Mouse (Mus musculus) intestine, embryonic 14.5 days (tissue): ENCODE data around the gene Slc44a5. TPM values are rescaled to one million over a fixed set of nuclear protein-coding genes. Genes with fewer than 3 reads are reported as not detected.
A peak's percentile ranks its signal among the peaks of the same experiment; 100 is the strongest.

Experiments used
- ATAC-seq: fragments of 200-750 bp; cut with Nextera tagmentation; replicated peaks from 2 replicates; pipeline ENCODE4 v1.8.0; 2017; ENCODE audit warnings: low read depth, moderate number of reproducible peaks, moderate TSS enrichment, moderate library complexity; ENCODE audit not compliant: low FRiP score, low TSS enrichment
- DNase-seq: peaks from one replicate; pipeline ENCODE4 v3.0.0-alpha.2; 2018; ENCODE audit warnings: low spot score
- H3K27ac ChIP-seq: fragments of 300-500 bp; sonication (generic); 2 replicates; pipeline ENCODE4 v1.5.1; 2014; ENCODE audit warnings: low read depth, mild to moderate bottlenecking, control low read depth
- H3K27me3 ChIP-seq: fragments of 300-500 bp; sonication (generic); replicated peaks from 2 replicates; pipeline ENCODE4 v1.6.1; 2014; ENCODE audit warnings: low read length, control low read depth; ENCODE audit not compliant: control insufficient read depth, insufficient read depth
- H3K36me3 ChIP-seq: fragments of 300-500 bp; sonication (generic); 2 replicates; pipeline ENCODE4 v1.6.1; 2014; ENCODE audit warnings: low read length, control low read depth; ENCODE audit not compliant: control insufficient read depth, insufficient read depth
- H3K4me1 ChIP-seq: fragments of 300-500 bp; sonication (generic); replicated peaks from 2 replicates; pipeline ENCODE4 v1.6.1; 2014; ENCODE audit warnings: low read length, control low read depth, mixed read lengths; ENCODE audit not compliant: control insufficient read depth, insufficient read depth
- H3K4me2 ChIP-seq: fragments of 300-500 bp; sonication (generic); 2 replicates; pipeline ENCODE4 v1.6.1; 2014; ENCODE audit warnings: low read length
- H3K4me3 ChIP-seq: fragments of 300-500 bp; sonication (generic); 2 replicates; pipeline ENCODE4 v1.5.1; 2014; ENCODE audit warnings: low read depth, low read length, control low read depth, mixed read lengths
- H3K9ac ChIP-seq: fragments of 300-500 bp; sonication (generic); 2 replicates; pipeline ENCODE4 v1.6.1; 2014; ENCODE audit warnings: mild to moderate bottlenecking, low read length
- H3K9me3 ChIP-seq: fragments of 300-500 bp; sonication (generic); 2 replicates; pipeline ENCODE4 v1.6.1; 2016; ENCODE audit warnings: low read length, control low read depth; ENCODE audit not compliant: control insufficient read depth
- WGBS: fragments of 180-500 bp; shearing (Covaris S2); extraction: QIAGEN DNeasy Blood & Tissue Kit; methylation state at CpG from one replicate; pipeline ENCODE4 v1.1.7; 2014; 5-methylcytosine and 5-hydroxymethylcytosine counted together
- polyA plus RNA-seq: library from polyadenylated mRNA; unstranded; fragments of >200 nt; fragmentation: Nextera tagmentation; extraction: Ambion mirVana; gene quantifications from 2 replicates; pipeline ENCODE4 v1.2.1, GENCODE M21; 2014

Slc44a5 gene
- polyA plus RNA-seq, 1 experiment from 2014 or later: 1.5 TPM

- Histone ChIP-seq H3K4me3 (no peak overlapping the region), H3K9me3 (no peaks in the 10 kb centered on the region), H3K9ac (no peak overlapping the region), H3K27me3 (peaks cover 29% of the 10 kb centered on the region), H3K4me1 (peaks cover 6% of the 10 kb centered on the region), H3K4me2 (no peak overlapping the region), H3K36me3 (no peaks in the 10 kb centered on the region), H3K27ac (no peak overlapping the region)
- 75% methylated on average over 7 of the region's 7 CpGs for WGBS
- no peak for ATAC-seq
- DNase-seq: no peak
Measured at GRCm38 (mm10) chr3:153975791-153976190, 2.6 kb downstream of the Slc44a5 start.

DNA sequence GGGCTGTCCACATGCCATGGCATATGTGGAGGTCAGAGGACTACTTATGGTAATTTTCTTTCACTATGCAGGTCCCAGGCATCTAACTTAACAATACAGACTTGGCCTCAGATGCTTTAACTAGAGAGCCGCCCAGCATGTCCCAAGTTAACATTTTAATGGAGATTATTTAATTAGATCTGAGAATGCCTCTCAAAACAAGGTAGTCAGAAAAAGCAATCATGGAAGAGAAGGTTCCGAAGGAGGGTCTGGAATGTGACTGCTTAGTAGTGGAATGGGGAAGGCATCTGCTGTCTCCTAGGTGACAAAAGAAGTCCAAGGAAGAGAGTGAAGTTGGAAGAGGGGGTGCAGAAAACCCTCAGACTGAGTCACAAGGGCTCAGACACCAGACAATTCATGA lies 7.4 kb downstream of the Slc44a5 start:
- Histone ChIP-seq H3K36me3 (no peaks in the 10 kb centered on the region), H3K4me2 (no peak overlapping the region), H3K4me3 (no peak overlapping the region), H3K4me1 (no peaks in the 10 kb centered on the region), H3K27me3 (no peaks in the 10 kb centered on the region), H3K9ac (no peak overlapping the region), H3K9me3 (no peaks in the 10 kb centered on the region), H3K27ac (no peak overlapping the region)
- no peak for ATAC-seq
- 60% methylated on average over 2 of the region's 2 CpGs for WGBS
- DNase-seq: no peak

GRCm38 (mm10) chr3:153984428-153985340 lies 11.4 kb downstream of the Slc44a5 start:
- Histone ChIP-seq H3K27me3 (no peaks in the 10 kb centered on the region), H3K4me3 (no peak overlapping the region), H3K4me1 (no peaks in the 10 kb centered on the region), H3K4me2 (no peak overlapping the region), H3K9me3 (no peaks in the 10 kb centered on the region), H3K27ac (no peak overlapping the region), H3K36me3 (no peaks in the 10 kb centered on the region), H3K9ac (no peak overlapping the region)
- WGBS: 47% methylated on average over 10 of the region's 10 CpGs
- DNase-seq: peak; percentile 54
- 0 out of 2 replicates have a peak, but pooled peaks have one; percentile 12 for ATAC-seq

DNA sequence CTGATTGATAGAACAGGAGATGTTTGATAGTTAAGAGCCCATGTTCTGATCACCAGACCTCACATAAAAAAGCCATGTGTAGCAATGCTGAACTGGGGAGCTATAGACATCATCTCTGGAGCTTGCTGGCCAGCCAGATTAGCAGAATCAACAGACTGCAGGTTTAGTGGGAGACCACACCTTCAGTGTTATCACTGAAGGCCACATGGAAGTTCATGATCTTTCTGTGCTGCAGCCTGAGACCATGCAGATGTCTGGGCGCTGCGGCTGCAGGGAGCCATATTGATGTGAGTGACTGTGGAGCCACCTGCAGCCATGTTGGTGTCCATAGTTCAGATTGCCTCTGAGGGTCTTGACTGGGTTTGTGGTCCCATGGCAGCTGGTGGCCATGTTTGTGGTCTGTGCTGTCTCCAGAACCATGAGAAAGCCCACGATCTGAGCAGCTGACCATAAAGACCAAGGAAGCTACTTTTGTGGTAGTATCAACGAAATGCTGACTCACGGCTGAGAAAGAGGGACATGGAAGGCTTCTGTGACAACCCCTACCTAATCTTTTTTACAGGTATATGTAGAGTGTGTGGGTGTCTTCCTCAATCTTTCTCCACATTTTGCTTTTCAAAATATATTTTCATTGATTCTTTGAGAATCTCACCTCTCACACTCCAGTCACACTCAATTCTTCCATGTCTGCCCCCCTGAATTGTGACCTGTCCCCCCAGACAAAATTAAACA lies 26.7 kb downstream of the Slc44a5 start:
- 93% methylated on average over 5 of the region's 5 CpGs for WGBS
- Histone ChIP-seq H3K27ac (no peak overlapping the region), H3K4me2 (no peak overlapping the region), H3K36me3 (no peaks in the 10 kb centered on the region), H3K4me3 (no peak overlapping the region), H3K27me3 (no peaks in the 10 kb centered on the region), H3K4me1 (no peaks in the 10 kb centered on the region), H3K9me3 (peaks cover 4% of the 10 kb centered on the region; the same call in 1 of the 2 replicates), H3K9ac (no peak overlapping the region)
- ATAC-seq: no peak
- DNase-seq: no peak

- H3K4me1 ChIP-seq: no peaks in the 10 kb centered on the region
- no peaks in the 10 kb centered on the region for H3K36me3 ChIP-seq
- no peak overlapping the region for H3K9ac ChIP-seq
- 81% methylated on average over 5 of the region's 5 CpGs for WGBS
- H3K4me3 ChIP-seq: no peak overlapping the region
- DNase-seq: no peak
- no peak overlapping the region for H3K27ac ChIP-seq
- no peaks in the 10 kb centered on the region for H3K27me3 ChIP-seq
- ATAC-seq: no peak
- peaks cover 4% of the 10 kb centered on the region; the same call in 1 of the 2 replicates for H3K9me3 ChIP-seq
- no peak overlapping the region for H3K4me2 ChIP-seq
Measured at GRCm38 (mm10) chr3:154001348-154001747, 28.1 kb downstream of the Slc44a5 start.

GRCm38 (mm10) chr3:154046876-154047275 lies 73.6 kb downstream of the Slc44a5 start:
- Histone ChIP-seq H3K4me1 (no peaks in the 10 kb centered on the region), H3K9me3 (no peaks in the 10 kb centered on the region), H3K9ac (no peak overlapping the region), H3K36me3 (no peaks in the 10 kb centered on the region), H3K4me2 (no peak overlapping the region), H3K27me3 (no peaks in the 10 kb centered on the region), H3K27ac (no peak overlapping the region), H3K4me3 (no peak overlapping the region)
- 79% methylated on average over 4 of the region's 4 CpGs for WGBS
- DNase-seq: no peak
- no peak for ATAC-seq

DNA sequence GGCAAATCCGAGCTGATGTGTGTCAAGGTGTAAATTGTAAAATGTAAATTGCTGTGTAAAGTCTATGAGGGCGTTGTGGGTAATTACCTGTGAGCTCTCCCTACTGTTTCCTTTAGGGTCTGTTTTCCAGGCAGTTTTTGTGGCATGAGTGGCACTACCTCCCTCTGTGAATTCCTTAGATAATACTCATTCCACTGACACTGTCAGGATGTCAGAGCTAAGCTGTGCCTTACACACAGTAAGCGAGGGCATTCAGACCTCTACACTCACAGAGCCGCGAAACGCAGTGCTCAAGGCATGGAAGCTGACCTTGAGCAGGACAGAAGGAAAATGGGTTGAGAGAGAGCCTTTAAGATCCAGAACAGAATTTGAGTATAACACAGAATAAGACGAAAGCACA lies 80.1 kb downstream of the Slc44a5 start:
- Histone ChIP-seq H3K27ac (no peak overlapping the region), H3K4me2 (no peak overlapping the region), H3K27me3 (no peaks in the 10 kb centered on the region), H3K9me3 (no peaks in the 10 kb centered on the region), H3K9ac (no peak overlapping the region), H3K36me3 (no peaks in the 10 kb centered on the region), H3K4me3 (no peak overlapping the region), H3K4me1 (no peaks in the 10 kb centered on the region)
- WGBS: 63% methylated on average over 7 of the region's 7 CpGs
- DNase-seq (no peak), ATAC-seq (no peak)

DNA sequence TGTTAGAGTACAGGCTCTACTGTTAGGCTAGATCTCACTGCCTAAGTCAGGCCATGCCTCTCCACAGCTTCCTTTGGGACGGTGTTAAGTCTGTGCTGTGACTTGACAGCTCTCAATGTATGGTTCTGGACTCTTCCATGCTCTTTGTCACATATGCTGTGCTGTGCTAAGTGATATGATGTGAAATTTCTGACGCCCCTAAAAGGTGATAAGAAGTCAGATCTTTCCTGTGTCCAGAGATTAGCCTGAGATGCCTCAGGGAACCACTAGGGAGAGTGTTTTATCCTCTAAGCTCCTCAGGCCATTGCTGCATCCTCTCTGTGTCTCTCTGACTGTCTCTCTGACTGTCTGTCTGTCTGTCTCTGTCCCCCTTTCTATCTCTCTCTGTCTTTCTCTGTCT lies 84.2 kb downstream of the Slc44a5 start:
- H3K4me2 ChIP-seq: no peak overlapping the region
- DNase-seq (no peak), ATAC-seq (no peak)
- no peaks in the 10 kb centered on the region for H3K27me3 ChIP-seq
- no peak overlapping the region for H3K4me3 ChIP-seq
- H3K9ac ChIP-seq: no peak overlapping the region
- H3K36me3 ChIP-seq: no peaks in the 10 kb centered on the region
- WGBS: 70% methylated on average over 2 of the region's 2 CpGs
- H3K9me3 ChIP-seq: no peaks in the 10 kb centered on the region
- no peak overlapping the region for H3K27ac ChIP-seq
- H3K4me1 ChIP-seq: no peaks in the 10 kb centered on the region
